Mouse (Mus musculus): ENCODE measurements around the gene D16Ertd472e.

DNA sequence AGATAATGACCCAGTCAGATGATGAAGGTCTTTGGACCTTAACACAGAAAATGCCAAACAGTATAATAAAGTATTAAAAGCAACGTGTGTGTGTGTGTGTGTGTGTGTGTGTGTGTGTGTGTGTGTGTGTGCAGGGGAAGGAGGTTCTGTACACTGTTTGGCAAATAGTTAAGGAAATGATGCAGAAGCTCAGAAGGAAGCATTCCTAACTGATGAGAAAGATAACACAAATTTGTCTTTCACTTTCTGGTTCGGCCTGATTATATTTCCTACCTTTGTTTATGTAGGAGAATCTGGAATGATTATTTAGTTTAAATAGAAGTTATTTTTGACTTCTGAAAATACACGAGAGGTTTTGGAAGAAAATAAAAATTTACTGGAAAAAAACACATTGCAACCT, 17.6 kb upstream of the D16Ertd472e start:
- TF ChIP-seq CTCF (IDR thresholded peaks at IDR 0.05; ENCODE audit: control insufficient read depth, insufficient read depth, insufficient replicate concordance, low read depth, low read length) (no peak), POLR2A (IDR thresholded peaks at IDR 0.05; ENCODE audit: control insufficient read depth, low read depth, low read length) (no peak)
